Mouse (Mus musculus): ENCODE measurements at regions not wholly inside any gene's neighbourhood (a gene's known extent, or its start where the extent isn't known, plus 50 kb on each side); places are given as distances from the start of the nearest gene placed in this dataset.

DNA sequence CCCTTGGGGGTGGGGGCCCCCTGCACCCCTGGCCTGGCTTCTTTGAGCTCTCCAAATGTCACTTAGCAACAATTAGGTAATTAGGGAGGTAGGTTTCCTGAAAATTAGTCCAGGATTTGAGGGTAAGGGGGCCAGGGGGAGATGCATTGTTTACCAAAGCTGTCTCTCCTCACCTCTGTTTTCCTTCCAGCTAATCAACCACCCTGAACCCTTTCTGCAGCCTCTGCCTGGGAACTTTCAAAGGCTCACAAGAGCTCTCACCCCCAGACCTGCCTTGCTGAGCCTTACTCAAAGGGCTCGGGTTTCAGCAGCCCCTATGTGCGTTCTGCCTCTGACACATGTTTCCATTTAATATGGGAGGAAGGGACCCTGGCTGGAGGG, 98.4 kb downstream of the Edn3 start:
- TF ChIP-seq CTCF (IDR thresholded peaks at IDR 0.05; ENCODE audit: control insufficient read depth, insufficient read depth, low read length) (no peak), POLR2A (IDR thresholded peaks at IDR 0.05; ENCODE audit: borderline replicate concordance, control insufficient read depth, low read depth, low read length) (no peak)

Data from bone marrow, adult 2 months (tissue).